Mouse (Mus musculus) heart, adult 2 months (tissue): ENCODE data around the gene Prmt3.
A peak's percentile ranks its signal among the peaks of the same experiment; 100 is the strongest.

Experiments used
- CTCF ChIP-seq: fragments of 200-600 bp; IDR thresholded peaks from 2 replicates; pipeline ENCODE4 v1.8.1; 2022; ENCODE audit warnings: antibody characterized with exemption, mild to moderate bottlenecking, moderate library complexity
- EP300 ChIP-seq: fragments of 200-500 bp; IDR thresholded peaks from 2 replicates; pipeline ENCODE4 v1.6.1; 2011; ENCODE audit warnings: low read depth, low read length, control low read depth; ENCODE audit not compliant: insufficient read depth
- POLR2A ChIP-seq: fragments of 200-500 bp; IDR thresholded peaks from 2 replicates; pipeline ENCODE4 v1.6.1; 2011; ENCODE audit warnings: mild to moderate bottlenecking, low read depth, low read length, control low read depth; ENCODE audit not compliant: insufficient read depth

DNA sequence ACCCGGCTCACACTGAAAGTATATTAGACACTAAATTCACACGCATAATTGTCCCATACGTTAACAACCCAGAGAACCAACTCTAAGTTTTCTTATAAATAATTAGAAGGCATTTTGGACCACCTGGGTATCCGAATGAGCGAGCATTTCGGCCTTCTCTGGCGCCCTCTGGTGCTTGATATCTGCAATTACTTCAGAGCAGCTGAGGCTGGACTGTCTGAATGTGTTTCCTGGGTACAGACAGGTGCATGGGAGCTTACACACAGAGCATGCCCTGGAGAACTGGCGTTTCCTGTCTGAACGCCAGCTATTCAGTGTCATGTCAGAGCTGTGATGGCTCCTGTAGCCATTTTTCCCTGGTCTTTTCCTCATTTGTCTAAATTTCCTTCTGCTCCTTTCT is 23.4 kb upstream of the Prmt3 start:
- TF ChIP-seq CTCF = peak; percentile 97
- TF ChIP-seq POLR2A = no peak
- 0 out of 2 replicates have a peak, but pooled peaks have one; percentile 23 for TF ChIP-seq EP300
